Mouse (Mus musculus) adrenal gland, adult 2 months (tissue): ENCODE data around the gene Glipr1. TPM values are rescaled to one million over a fixed set of nuclear protein-coding genes. Genes with fewer than 3 reads are reported as not detected.
"Not testable (repeated sequence)": the region's sequence is repeated elsewhere in the genome, so short reads cannot be mapped to it uniquely, and the experiment has no call there.

Source experiments
- DNase-seq: peaks from one replicate; pipeline ENCODE4 v3.0.0; 2021
- long read RNA-seq: library from polyadenylated mRNA; stranded (forward); transcript quantifications from one replicate; pipeline ENCODE4 v2.0.0, GENCODE M21; 2021
- polyA plus RNA-seq: library from polyadenylated mRNA; depleted of rRNA; stranded (reverse); fragments of >200 nt; gene quantifications from 2 replicates; pipeline ENCODE4 v1.2.3, GENCODE M21; 2012; rRNA removed
- total RNA-seq, 2 experiments: library from RNA; stranded (reverse); gene quantifications; 2 replicates each; pipeline ENCODE4 v1.2.3; 2021

Glipr1 gene
- total RNA-seq (1 to 10 TPM; 2.9 to 4.6 TPM), polyA plus RNA-seq (0.32 and 0.67 TPM in 2 replicates)
- long read RNA-seq, partial matches to known transcripts = 0 of 2 reads
- long read RNA-seq, other reads (novel, unspliced or antisense) = 0 of 2 reads

GRCm38 (mm10) chr10:112002544-112003215 lies at the start of gene Glipr1:
Gene Glipr1 (minus strand): TSS chr10:112002631.
- peak; percentile 13 for DNase-seq

GRCm38 (mm10) chr10:112051956-112052355 lies 49.5 kb upstream of the Glipr1 start:
- DNase-seq = not testable (repeated sequence)

DNA sequence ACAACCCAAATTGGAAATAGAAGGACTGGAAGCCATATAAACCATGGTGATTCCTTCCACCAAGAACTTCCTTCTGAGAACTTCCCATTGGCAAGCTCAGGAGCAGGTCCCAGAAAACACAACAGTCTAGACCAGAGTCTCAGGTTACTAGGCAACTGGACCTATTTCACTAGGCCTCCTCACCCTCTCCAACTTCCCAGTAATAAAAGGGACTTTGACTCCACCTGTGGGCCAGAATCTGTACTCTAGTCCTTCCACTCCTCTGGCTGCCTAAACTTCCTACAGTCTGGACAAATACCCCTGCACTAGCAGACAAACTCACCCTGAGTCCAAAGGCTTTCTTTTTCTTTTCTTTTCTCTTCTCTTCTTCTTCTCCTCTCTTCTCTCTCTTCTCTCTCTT lies 48.8 kb upstream of the Glipr1 start:
- no peak for DNase-seq

DNA sequence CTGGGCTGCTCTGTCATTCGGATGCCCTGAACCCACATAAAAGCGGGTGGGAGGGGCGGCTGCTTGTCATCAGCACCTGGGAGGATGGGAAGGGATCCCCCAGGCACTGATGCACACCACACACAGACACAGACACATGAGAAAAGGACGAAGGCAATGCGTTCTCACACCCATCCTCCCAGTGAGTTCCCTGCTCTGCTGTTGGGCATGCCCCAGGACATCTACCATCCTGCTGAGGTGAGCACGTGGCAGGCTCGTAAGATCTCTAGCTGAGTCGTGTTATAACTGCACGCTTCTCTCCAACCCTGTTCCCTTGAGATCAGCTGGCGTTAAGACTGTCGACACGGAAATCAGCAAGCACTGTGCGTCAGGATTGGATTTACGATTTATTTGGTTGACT lies 41.9 kb upstream of the Glipr1 start:
- DNase-seq = not testable (repeated sequence)

DNA sequence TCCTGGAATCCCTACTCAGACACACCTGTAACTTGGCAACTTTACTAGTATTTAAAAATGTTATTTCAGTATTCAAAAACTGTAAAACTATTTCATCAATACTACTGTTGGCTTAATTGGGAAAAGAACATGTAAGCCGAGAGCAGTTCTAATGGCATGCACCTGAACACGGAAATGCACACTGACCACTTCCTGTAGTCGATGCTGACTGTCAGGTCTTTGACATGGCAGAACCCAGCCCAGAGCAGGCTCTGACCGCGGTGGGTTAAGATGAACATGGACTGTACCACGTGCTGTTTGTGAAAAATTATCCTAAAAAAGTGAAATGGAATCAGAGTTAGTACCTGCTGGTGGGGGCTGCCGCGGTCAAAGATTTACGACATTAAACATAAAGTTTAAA lies 41.1 kb upstream of the Glipr1 start:
- not testable (repeated sequence) for DNase-seq

GRCm38 (mm10) chr10:112028689-112029088 lies 26.3 kb upstream of the Glipr1 start:
- DNase-seq = not testable (repeated sequence)

DNA sequence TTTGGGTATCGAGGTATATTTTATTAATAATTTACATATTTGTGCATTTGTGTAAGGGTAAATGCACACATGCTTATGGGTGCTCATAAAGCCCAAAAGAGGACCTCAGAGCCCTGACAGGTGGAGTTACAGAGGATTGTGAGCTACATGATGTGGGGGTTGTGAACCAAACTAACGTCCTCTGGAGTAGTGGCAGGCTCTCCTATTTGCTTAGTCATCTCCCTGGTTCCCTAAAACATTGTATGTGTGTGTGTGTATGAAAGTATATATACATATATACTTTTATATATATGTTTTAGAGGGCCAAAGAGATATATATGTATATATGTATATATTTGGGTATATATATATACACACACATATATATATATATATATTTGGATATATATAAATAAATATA lies 21.2 kb upstream of the Glipr1 start:
- DNase-seq = no peak

- DNase-seq = not testable (repeated sequence)
Observed at GRCm38 (mm10) chr10:112009511-112009910, 7.1 kb upstream of the Glipr1 start.

DNA sequence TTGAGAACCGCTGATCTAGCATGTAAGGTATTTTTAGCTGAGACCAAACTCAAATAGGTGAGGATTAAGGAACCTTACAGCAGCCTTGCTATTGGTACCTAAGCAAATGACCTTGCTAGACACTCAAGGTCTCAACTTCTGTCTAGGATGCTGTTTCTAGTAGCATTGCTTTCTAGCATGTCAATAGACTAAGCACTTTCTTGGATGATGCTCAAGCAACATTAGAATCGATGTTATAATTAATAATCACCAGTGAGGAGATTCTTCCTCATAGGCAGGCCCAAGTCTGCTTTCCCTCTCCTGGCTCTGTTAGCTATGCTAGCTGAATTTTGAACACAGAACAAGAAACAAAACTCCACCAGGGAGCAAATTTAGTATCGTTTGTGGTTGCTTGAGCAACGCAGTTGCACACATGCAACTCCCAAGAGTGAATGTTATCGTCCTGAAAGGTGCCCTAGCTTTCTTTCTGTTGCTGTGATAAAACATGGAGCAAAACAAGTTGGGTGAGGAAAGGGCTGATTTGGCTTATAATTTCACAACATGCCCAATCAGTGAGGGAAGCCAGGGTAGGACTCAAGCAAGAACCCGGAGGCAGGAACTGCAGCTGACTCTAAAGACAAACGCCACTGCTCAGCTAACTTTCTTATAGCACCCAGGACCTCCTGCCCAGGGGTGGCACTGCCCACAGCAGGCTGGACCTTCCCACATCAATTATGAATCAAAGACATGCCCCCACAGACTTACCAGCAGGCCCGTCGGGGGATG lies 493 bp downstream of the Glipr1 start:
- no peak for DNase-seq

GRCm38 (mm10) chr10:112001350-112001749 lies 1.1 kb downstream of the Glipr1 start:
- no peak for DNase-seq

- no peak for DNase-seq
Observed at GRCm38 (mm10) chr10:112000568-112000967, 1.9 kb downstream of the Glipr1 start.

GRCm38 (mm10) chr10:111999765-112000164 lies 2.7 kb downstream of the Glipr1 start:
- DNase-seq = no peak

DNA sequence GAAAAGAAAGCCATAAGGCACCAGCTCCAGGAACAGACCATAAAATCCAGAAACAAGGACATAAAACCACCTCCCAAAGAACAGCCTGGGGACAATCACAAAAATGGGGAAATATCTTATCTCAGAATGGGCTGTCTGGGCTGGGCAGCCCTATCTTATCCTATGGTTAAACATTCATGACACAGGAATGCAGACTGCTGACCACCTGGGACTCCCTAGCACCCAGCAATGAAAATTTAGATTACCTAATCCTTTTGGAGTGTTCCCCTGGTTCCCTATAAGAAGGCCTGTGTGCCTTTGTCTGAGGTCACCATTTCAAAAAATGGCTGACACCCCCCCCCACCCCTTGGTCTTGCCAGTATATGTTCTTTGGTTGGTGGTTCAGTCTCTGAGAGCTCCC lies 4.8 kb downstream of the Glipr1 start:
- no peak for DNase-seq

DNA sequence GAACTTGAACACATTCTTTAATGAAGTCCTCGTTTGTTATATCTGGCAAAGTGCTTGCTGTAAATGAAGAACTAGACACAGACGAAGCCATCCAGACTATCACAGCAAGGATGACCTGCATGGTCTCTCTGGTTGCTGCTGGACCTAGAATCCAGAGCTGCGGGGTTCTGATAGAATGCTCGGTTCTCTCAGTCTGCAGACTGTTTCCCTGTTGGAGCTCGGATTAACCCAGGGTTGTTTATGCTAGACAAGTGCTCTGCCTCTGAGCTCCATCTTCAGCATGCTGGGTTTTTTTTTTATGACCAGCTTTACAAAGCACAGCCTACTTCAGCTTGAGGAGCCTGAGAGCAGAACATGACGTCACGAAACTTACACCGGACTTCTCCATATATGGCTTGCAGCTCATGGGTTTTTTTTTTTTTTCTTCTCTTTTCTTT lies 5.5 kb downstream of the Glipr1 start:
- no peak for DNase-seq

- no peak for DNase-seq
Observed at GRCm38 (mm10) chr10:111996549-111996904, 5.9 kb downstream of the Glipr1 start.

DNA sequence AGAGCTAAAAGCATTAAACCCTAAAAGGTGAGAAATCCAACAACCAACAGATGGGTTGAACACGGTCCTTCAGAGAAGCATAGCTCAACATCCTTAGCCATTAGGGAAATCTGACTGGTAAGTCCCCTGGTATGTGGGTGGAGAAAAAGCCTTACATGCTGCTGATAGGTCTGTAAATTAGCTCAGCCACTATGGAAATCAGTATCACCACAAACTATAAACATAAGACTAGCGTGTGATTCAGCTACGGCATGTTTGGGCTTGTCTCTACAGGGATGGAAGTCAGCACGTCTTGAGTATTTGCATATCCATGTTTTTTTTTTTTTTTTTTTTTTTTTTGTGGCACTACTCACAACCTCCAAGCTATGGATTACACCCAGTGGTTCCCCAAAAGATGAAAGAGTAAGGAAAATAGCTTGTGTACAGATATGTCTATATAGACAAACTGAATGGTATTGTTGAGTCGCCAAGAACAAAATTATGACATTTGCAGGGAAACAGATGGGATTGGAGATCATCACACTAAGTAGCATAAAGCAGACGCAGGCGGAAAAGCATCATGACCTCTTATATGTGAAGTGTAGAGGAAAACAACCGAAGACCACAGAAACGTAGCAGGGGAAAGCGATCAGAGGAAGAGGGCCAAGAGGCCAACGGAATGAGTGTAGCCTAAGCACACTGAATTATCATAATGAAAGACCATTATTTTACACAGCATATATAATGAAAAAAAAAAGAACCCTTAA lies 6.5 kb downstream of the Glipr1 start:
- DNase-seq = no peak

DNA sequence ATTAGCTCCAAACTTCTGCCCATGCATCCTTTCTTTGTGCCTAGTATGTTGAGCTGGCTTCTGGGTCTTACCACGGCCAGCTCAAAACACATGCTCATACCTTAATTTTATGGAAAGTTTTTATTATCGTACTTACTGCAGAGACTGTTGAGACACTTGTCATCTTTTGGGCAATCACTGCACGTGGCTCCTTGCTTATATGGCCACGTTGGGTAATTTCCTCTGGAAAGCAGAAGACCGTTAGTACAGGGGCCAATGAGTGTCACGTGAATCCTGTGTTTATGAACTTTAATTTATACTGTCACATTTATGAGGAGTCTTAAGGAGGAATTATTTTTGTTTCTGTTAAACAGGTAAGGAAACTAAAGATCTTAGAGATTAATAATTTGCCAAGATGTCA lies 16.0 kb downstream of the Glipr1 start:
- no peak for DNase-seq

- DNase-seq = no peak
Observed at GRCm38 (mm10) chr10:111983070-111983469, 19.4 kb downstream of the Glipr1 start.

GRCm38 (mm10) chr10:111977584-111977983 lies 24.8 kb downstream of the Glipr1 start:
- DNase-seq = peak; percentile 48

GRCm38 (mm10) chr10:111972542-111973361 lies 29.7 kb downstream of the Glipr1 start, which contains the start of gene Krr1:
Gene Krr1 (plus strand): TSS chr10:111972664.
- DNase-seq = peak; percentile 93

GRCm38 (mm10) chr10:111971929-111972328 lies 30.5 kb downstream of the Glipr1 start:
- DNase-seq = no peak

DNA sequence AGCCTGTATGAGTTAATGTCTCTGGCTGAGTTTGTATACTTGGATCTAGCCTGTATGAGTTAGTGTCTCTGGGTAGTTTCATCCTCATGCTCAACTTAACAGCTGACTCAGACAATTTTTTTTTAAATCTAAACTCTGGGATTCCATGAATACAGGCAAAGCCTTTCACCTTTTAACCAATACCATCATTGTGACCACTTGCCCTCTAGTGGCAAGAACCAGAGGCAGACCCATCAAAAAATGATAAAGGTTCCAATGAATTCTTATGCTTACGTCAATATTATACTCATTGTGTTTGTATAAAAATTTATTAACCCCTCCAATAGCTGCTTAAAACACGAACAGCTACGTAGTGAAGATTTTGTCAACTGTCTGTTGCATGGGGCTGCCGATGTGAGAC lies 36.0 kb downstream of the Glipr1 start:
- DNase-seq = no peak
